Mouse (Mus musculus) cerebellum, adult 9-10 months (tissue): Measurements from ENCODE around the gene Amz2.

ENCODE experiments used
- DNase-seq: peaks from one replicate; pipeline ENCODE4 v3.0.0; 2022

The Amz2 gene

GRCm38 (mm10) chr11:109425392-109426271 lies at the start of gene Amz2:
Amz2 (plus strand) TSS chr11:109425946.
- DNase-seq, result peak; percentile 100

GRCm38 (mm10) chr11:109376484-109377143 lies 49.1 kb upstream of the Amz2 start:
- peak; percentile 79 for DNase-seq

- DNase-seq, result no peak
These were observed 48.3 kb upstream of the Amz2 start for GRCm38 (mm10) chr11:109377477-109377876.

- DNase-seq, result no peak
These were observed 47.7 kb upstream of the Amz2 start for GRCm38 (mm10) chr11:109378051-109378450.

GRCm38 (mm10) chr11:109380662-109381061 lies 45.1 kb upstream of the Amz2 start:
- no peak for DNase-seq

GRCm38 (mm10) chr11:109385296-109385695 lies 40.5 kb upstream of the Amz2 start:
- no peak for DNase-seq

GRCm38 (mm10) chr11:109389046-109389445 lies 36.7 kb upstream of the Amz2 start:
- no peak for DNase-seq

- no peak for DNase-seq
These were observed 34.5 kb upstream of the Amz2 start for GRCm38 (mm10) chr11:109391200-109391599.

- DNase-seq, result no peak
These were observed 34.0 kb upstream of the Amz2 start for GRCm38 (mm10) chr11:109391760-109392159.

GRCm38 (mm10) chr11:109392601-109393000 lies 33.1 kb upstream of the Amz2 start:
- DNase-seq, result no peak

GRCm38 (mm10) chr11:109394758-109395157 lies 31.0 kb upstream of the Amz2 start:
- no peak for DNase-seq

GRCm38 (mm10) chr11:109395291-109395690 lies 30.5 kb upstream of the Amz2 start:
- no peak for DNase-seq

- DNase-seq, result no peak
These were observed 19.3 kb upstream of the Amz2 start for GRCm38 (mm10) chr11:109406431-109406830.

- no peak for DNase-seq
These were observed 15.4 kb upstream of the Amz2 start for GRCm38 (mm10) chr11:109410197-109410980.

GRCm38 (mm10) chr11:109413617-109414016 lies 12.1 kb upstream of the Amz2 start, which contains the start of gene 9930022D16Rik:
9930022D16Rik (plus strand) TSS chr11:109413917.
- no peak for DNase-seq

- no peak for DNase-seq
These were observed 10.9 kb upstream of the Amz2 start for GRCm38 (mm10) chr11:109414802-109415201.

- DNase-seq, result no peak
These were observed 8.9 kb upstream of the Amz2 start for GRCm38 (mm10) chr11:109416709-109417420.

GRCm38 (mm10) chr11:109417472-109418040 lies 8.2 kb upstream of the Amz2 start:
- DNase-seq, result no peak

GRCm38 (mm10) chr11:109419461-109419860 lies 6.3 kb upstream of the Amz2 start:
- no peak for DNase-seq

- no peak for DNase-seq
These were observed 5.7 kb upstream of the Amz2 start for GRCm38 (mm10) chr11:109419961-109420566.

GRCm38 (mm10) chr11:109420567-109420962 lies 5.2 kb upstream of the Amz2 start:
- DNase-seq, result no peak

- no peak for DNase-seq
These were observed 4.5 kb upstream of the Amz2 start for GRCm38 (mm10) chr11:109421205-109421604.
